Comparison of ENCODE assay signal across 9 mouse cellular contexts in genomic region chr4:119932549-119933257, GRCm38 (mm10).
DNase-seq lines count a peak whose midpoint lies in the region; ATAC-seq and TF ChIP-seq lines count a peak whose summit lies in the region.
"Had no signal": no experiment of that assay in that cellular context is flagged by ENCODE, and none has a peak within 500 bp of the region (broad histone marks: within the 10 kb centered on the region; RNA-seq: fewer than 3 reads in every experiment).

No protein-coding gene starts in this region.

- no peak overlapping the region for H3K4me2 ChIP-seq in kidney, embryonic 16.5 days (replicated peaks; ENCODE audit: low read depth, low read length)
- H3K4me2 ChIP-seq in hindbrain, embryonic 14.5 days (replicated peaks) = no peak overlapping the region
- no peak overlapping the region for H3K4me2 ChIP-seq in neural tube, embryonic 15.5 days
- H3K4me2 ChIP-seq in liver, embryonic 11.5 days = no peak overlapping the region

- no peaks in the 10 kb centered on the region for H3K36me3 ChIP-seq in kidney, embryonic 16.5 days (ENCODE audit: insufficient read depth, low read length)
- H3K36me3 ChIP-seq in kidney, adult 2 months (ENCODE audit: control insufficient read depth, insufficient read depth, low read length) = no peaks in the 10 kb centered on the region
- H3K36me3 ChIP-seq in hindbrain, embryonic 14.5 days (replicated peaks; ENCODE audit: control insufficient read depth, insufficient read depth) = no peaks in the 10 kb centered on the region
- H3K36me3 ChIP-seq in neural tube, embryonic 15.5 days = no peaks in the 10 kb centered on the region
- no peaks in the 10 kb centered on the region for H3K36me3 ChIP-seq in thymus, adult 2 months (ENCODE audit: control insufficient read depth, insufficient read depth, low read length)
- H3K36me3 ChIP-seq in liver, embryonic 11.5 days (ENCODE audit: control insufficient read depth, insufficient read depth, low read length) = no peaks in the 10 kb centered on the region

- H3K4me3 ChIP-seq in kidney, embryonic 16.5 days (ENCODE audit: low read length) = no peak overlapping the region
- no peak overlapping the region for H3K4me3 ChIP-seq in kidney, adult 2 months (ENCODE audit: insufficient read depth, low read depth, low read length)
- no peak overlapping the region for H3K4me3 ChIP-seq in hindbrain, embryonic 14.5 days (replicated peaks; ENCODE audit: low read length)
- H3K4me3 ChIP-seq in neural tube, embryonic 15.5 days (replicated peaks) = no peak overlapping the region
- no peak overlapping the region for H3K4me3 ChIP-seq in thymus, adult 2 months (ENCODE audit: control insufficient read depth, insufficient read depth, low read length)
- H3K4me3 ChIP-seq in liver, embryonic 11.5 days (ENCODE audit: low read depth, low read length) = no peak overlapping the region
- H3K4me3 ChIP-seq: erythroblast, embryonic 14.5 days had no signal

- WGBS in kidney, embryonic 16.5 days = 13% methylated on average over 13 of the region's 13 CpGs
- WGBS in kidney, adult 2 months = 42% methylated on average over 13 of the region's 13 CpGs
- WGBS in hindbrain, embryonic 14.5 days = 28% methylated on average over 13 of the region's 13 CpGs
- WGBS in neural tube, embryonic 15.5 days = 14% methylated on average over 13 of the region's 13 CpGs
- WGBS in thymus, adult 2 months = 88% methylated on average over 13 of the region's 13 CpGs
- 61% methylated on average over 13 of the region's 13 CpGs for WGBS in liver, embryonic 11.5 days

- H3K27me3 ChIP-seq in kidney, embryonic 16.5 days (ENCODE audit: insufficient read depth, low read length) = no peaks in the 10 kb centered on the region
- no peaks in the 10 kb centered on the region for H3K27me3 ChIP-seq in kidney, adult 2 months (replicated peaks; ENCODE audit: control insufficient read depth, insufficient read depth, low read length)
- no peaks in the 10 kb centered on the region for H3K27me3 ChIP-seq in hindbrain, embryonic 14.5 days (ENCODE audit: control insufficient read depth, insufficient read depth, low read length)
- 0 out of 2 replicates have a peak, but pooled peaks cover 4% of the 10 kb centered on the region for H3K27me3 ChIP-seq in neural tube, embryonic 15.5 days (replicated peaks)
- H3K27me3 ChIP-seq in thymus, adult 2 months (ENCODE audit: control insufficient read depth, insufficient read depth, low read length) = no peaks in the 10 kb centered on the region
- no peaks in the 10 kb centered on the region for H3K27me3 ChIP-seq in liver, embryonic 11.5 days (replicated peaks; ENCODE audit: control insufficient read depth, insufficient read depth, low read length)

- H3K9ac ChIP-seq in kidney, embryonic 16.5 days (replicated peaks; ENCODE audit: low read length) = no peak overlapping the region
- no peak overlapping the region for H3K9ac ChIP-seq in hindbrain, embryonic 14.5 days
- H3K9ac ChIP-seq in neural tube, embryonic 15.5 days (replicated peaks) = 0 out of 2 replicates have a peak overlapping the region, but pooled peaks have one; percentile 3
- no peak overlapping the region for H3K9ac ChIP-seq in liver, embryonic 11.5 days (ENCODE audit: low read depth, low read length)

- H3K4me1 ChIP-seq in kidney, embryonic 16.5 days (ENCODE audit: insufficient read depth, low read length) = peaks cover 14% of the 10 kb centered on the region
- H3K4me1 ChIP-seq in kidney, adult 2 months (ENCODE audit: control insufficient read depth, insufficient read depth, low read length) = no peaks in the 10 kb centered on the region
- H3K4me1 ChIP-seq in hindbrain, embryonic 14.5 days (replicated peaks; ENCODE audit: control insufficient read depth, insufficient read depth, low read length) = peaks cover 17% of the 10 kb centered on the region
- H3K4me1 ChIP-seq in neural tube, embryonic 15.5 days = peaks cover 36% of the 10 kb centered on the region
- H3K4me1 ChIP-seq in thymus, adult 2 months (replicated peaks; ENCODE audit: control insufficient read depth, insufficient read depth, low read length) = no peaks in the 10 kb centered on the region
- H3K4me1 ChIP-seq in liver, embryonic 11.5 days (replicated peaks; ENCODE audit: control insufficient read depth, insufficient read depth, low read length) = no peaks in the 10 kb centered on the region

- peak; percentile 59 for ATAC-seq in kidney, embryonic 16.5 days (ENCODE audit: low FRiP score, low TSS enrichment)
- peak; percentile 38; the same call in 1 of the 2 replicates for ATAC-seq in hindbrain, embryonic 14.5 days (ENCODE audit: low FRiP score)
- ATAC-seq in neural tube, embryonic 15.5 days (ENCODE audit: low FRiP score) = peak; percentile 75
- no peak for ATAC-seq in liver, embryonic 11.5 days (replicated peaks; ENCODE audit: low FRiP score)

- H3K9me3 ChIP-seq in kidney, embryonic 16.5 days (ENCODE audit: low read length) = no peaks in the 10 kb centered on the region
- no peaks in the 10 kb centered on the region for H3K9me3 ChIP-seq in hindbrain, embryonic 14.5 days (ENCODE audit: control insufficient read depth, low read length)
- H3K9me3 ChIP-seq in neural tube, embryonic 15.5 days (replicated peaks) = no peaks in the 10 kb centered on the region
- no peaks in the 10 kb centered on the region for H3K9me3 ChIP-seq in liver, embryonic 11.5 days (ENCODE audit: control insufficient read depth, low read length)

- no peak for TF ChIP-seq CTCF in kidney, adult 2 months (conservative IDR thresholded peaks at IDR 0.05; ENCODE audit: insufficient read depth, insufficient read length, low read depth, low read length)
- no peak for TF ChIP-seq CTCF in thymus, adult 2 months (IDR thresholded peaks at IDR 0.05; ENCODE audit: borderline replicate concordance, control insufficient read depth, extremely low read depth, insufficient read depth, low read length, poor library complexity)

- no peak for DNase-seq in kidney, adult 2 months
- DNase-seq in brain, adult 2 months (ENCODE audit: low read depth, low spot score) = peak; percentile 93
- DNase-seq in hindbrain, embryonic 14.5 days (ENCODE audit: low spot score) = no peak
- DNase-seq in thymus, adult 2 months = no peak
- DNase-seq in liver, embryonic 11.5 days (ENCODE audit: low spot score) = no peak
- no peak for DNase-seq in layer of hippocampus, adult 11-12 months (ENCODE audit: low spot score)

- H3K27ac ChIP-seq in kidney, embryonic 16.5 days (ENCODE audit: low read length) = no peak overlapping the region
- no peak overlapping the region for H3K27ac ChIP-seq in kidney, adult 2 months (ENCODE audit: insufficient read depth, low read depth, low read length)
- H3K27ac ChIP-seq in hindbrain, embryonic 14.5 days = peak overlapping the region; percentile 58
- H3K27ac ChIP-seq in neural tube, embryonic 15.5 days (replicated peaks) = peak overlapping the region; percentile 68
- H3K27ac ChIP-seq in thymus, adult 2 months (ENCODE audit: control insufficient read depth, insufficient read depth, low read length) = no peak overlapping the region
- no peak overlapping the region for H3K27ac ChIP-seq in liver, embryonic 11.5 days (ENCODE audit: low read depth, low read length)

- no peak for TF ChIP-seq POLR2A in kidney, adult 2 months (IDR thresholded peaks at IDR 0.05; ENCODE audit: low read depth, low read length)
- TF ChIP-seq POLR2A in thymus, adult 2 months (IDR thresholded peaks at IDR 0.05; ENCODE audit: control insufficient read depth, extremely low read depth, insufficient read depth, low read length, poor library complexity) = no peak

Comparison
In these comparisons a context has a peak if more than half of its experiments do, and no peak if none do; other contexts are left out.
1. H3K27ac ChIP-seq: peak in hindbrain, embryonic 14.5 days (single experiment) and neural tube, embryonic 15.5 days (single experiment); none in kidney, embryonic 16.5 days (single experiment), kidney, adult 2 months (single experiment), thymus, adult 2 months (single experiment) and liver, embryonic 11.5 days (single experiment).